Mouse (Mus musculus): ENCODE data around the gene Sparc. TPM values are rescaled to one million over a fixed set of nuclear protein-coding genes. Genes with fewer than 3 reads are reported as not detected.

Sparc gene
- polyA plus RNA-seq (2017; shearing (Covaris generic)) = not detected

GRCm38 (mm10) chr11:55422978-55423377, at the start of gene Sparc:
Gene Sparc, minus strand, starts transcription at chr11:55423183.

GRCm38 (mm10) chr11:55469048-55469843, 46.3 kb upstream of the Sparc start, which contains the start of gene G3bp1:
Gene G3bp1, plus strand, starts transcription at chr11:55469685.

GRCm38 (mm10) chr11:55461019-55461645, 38.1 kb upstream of the Sparc start, which contains the start of gene Atox1:
Gene Atox1, minus strand, starts transcription at chr11:55461239.

Other genes starting within 250 kb of the Sparc start
- gene Slc36a2, start 238.1 kb downstream of the Sparc start, polyA plus RNA-seq (2017; shearing (Covaris generic)) = not detected
- 2.3 TPM for gene Slc36a1, start 218.8 kb downstream of the Sparc start, polyA plus RNA-seq (2017; shearing (Covaris generic))
- gene Fat2, start 86.6 kb downstream of the Sparc start, polyA plus RNA-seq (2017; shearing (Covaris generic)) = not detected
- 101 TPM for gene Atox1, start 38.1 kb upstream of the Sparc start, polyA plus RNA-seq (2017; shearing (Covaris generic))
- 130 TPM for gene G3bp1, start 46.5 kb upstream of the Sparc start, polyA plus RNA-seq (2017; shearing (Covaris generic))
- not detected for gene Glra1, start 185.0 kb upstream of the Sparc start, polyA plus RNA-seq (2017; shearing (Covaris generic))

All from effector memory CD4-positive, alpha-beta T cell, adult 5 months (primary cell).